Mouse (Mus musculus): ENCODE measurements around the gene Zbtb17. TPM values are rescaled to one million over a fixed set of nuclear protein-coding genes. Genes with fewer than 3 reads are reported as not detected.
A peak's percentile ranks its signal among the peaks of the same experiment; 100 is the strongest.

Zbtb17 gene
- total RNA-seq, 2 experiments from 2014 or later: 29.2 to 32.2 TPM

DNA sequence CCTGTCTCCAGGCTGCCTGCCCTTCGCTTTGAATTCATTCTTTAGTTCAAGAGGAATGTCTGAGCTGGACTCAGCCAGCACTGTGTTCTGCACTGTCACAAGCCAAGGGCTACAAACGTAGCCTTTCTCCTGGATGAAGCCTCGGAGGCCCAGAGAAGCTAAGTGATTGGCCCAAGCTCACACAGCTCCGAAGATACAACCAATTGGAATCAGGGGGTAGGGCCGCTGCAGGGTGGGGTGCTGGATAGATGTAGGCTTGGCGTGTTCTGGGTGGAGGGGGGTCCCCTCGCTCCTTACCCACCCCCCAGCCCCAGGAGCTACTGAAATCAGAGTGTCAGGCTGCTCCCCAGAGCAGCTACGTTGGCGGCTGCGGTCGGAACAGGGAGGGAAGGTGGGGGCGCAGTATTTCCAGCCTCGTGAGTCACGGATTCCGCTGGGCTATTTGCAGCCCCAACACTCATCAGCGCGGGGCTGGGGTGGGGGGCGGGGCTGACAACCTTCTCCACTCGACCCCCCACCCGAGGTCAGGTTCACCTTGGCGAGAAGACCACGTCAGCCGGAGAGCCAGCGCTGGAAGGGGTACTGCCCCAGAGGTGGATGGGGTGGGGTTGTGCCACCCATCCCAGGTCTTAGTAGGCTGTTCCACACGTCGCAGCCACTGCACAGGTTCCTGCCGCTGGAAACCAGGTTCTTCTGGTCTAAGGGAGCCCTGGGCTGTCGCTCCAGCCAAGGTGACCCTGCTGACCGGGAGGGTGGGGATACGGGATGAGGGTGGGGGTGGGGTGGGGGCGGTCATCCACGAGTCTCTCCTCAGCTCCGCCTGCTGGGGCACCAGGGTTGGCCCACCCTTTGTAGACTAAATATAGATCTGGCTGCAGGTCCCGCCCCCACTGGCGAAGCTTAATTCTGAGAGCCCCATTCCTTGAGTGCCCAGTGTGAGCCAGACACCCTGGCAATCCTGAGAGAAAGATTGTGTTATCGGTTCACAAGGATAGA lies 18.7 kb upstream of the Zbtb17 start:
- peak; percentile 78 for DNase-seq (ENCODE audit: low spot score)

GRCm38 (mm10) chr4:141426796-141427745 lies 17.4 kb upstream of the Zbtb17 start:
- DNase-seq (ENCODE audit: low spot score): no peak

- DNase-seq (ENCODE audit: low spot score): no peak
Measured at GRCm38 (mm10) chr4:141427921-141428320, 16.5 kb upstream of the Zbtb17 start.

DNA sequence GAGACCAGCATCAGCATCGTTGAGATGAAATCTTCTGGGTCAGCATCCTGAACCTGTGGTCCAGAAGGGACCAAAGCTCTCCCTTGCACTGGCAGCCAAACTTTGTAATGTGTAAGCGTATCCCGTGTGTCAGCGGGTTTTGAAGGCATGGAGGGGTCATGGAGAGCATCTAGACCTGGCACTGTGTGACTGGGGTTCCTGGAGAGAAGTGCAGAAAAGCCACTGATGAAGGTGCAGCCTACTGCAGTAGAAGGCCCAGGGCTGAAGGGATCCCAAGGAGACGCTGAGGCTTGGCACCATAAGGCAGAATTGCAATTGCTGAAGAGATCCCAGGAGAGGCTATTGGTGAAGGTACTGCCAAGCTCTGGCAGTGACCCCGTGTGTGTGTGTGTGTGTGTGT lies 15.1 kb upstream of the Zbtb17 start:
- peak; percentile 16 for DNase-seq (ENCODE audit: low spot score)

- DNase-seq (ENCODE audit: low spot score): peak; percentile 52
Measured at GRCm38 (mm10) chr4:141429847-141430246, 14.6 kb upstream of the Zbtb17 start.

- DNase-seq (ENCODE audit: low spot score): peak; percentile 81
Measured at GRCm38 (mm10) chr4:141430997-141431396, 13.5 kb upstream of the Zbtb17 start.

- DNase-seq (ENCODE audit: low spot score): no peak
Measured at GRCm38 (mm10) chr4:141432666-141433065, 11.8 kb upstream of the Zbtb17 start.

GRCm38 (mm10) chr4:141433191-141433590 lies 11.3 kb upstream of the Zbtb17 start:
- no peak for DNase-seq (ENCODE audit: low spot score)

GRCm38 (mm10) chr4:141435974-141436373 lies 8.5 kb upstream of the Zbtb17 start, which contains the start of gene Srarp:
Gene Srarp, minus strand, starts transcription at chr4:141436105.
- DNase-seq (ENCODE audit: low spot score): no peak

DNA sequence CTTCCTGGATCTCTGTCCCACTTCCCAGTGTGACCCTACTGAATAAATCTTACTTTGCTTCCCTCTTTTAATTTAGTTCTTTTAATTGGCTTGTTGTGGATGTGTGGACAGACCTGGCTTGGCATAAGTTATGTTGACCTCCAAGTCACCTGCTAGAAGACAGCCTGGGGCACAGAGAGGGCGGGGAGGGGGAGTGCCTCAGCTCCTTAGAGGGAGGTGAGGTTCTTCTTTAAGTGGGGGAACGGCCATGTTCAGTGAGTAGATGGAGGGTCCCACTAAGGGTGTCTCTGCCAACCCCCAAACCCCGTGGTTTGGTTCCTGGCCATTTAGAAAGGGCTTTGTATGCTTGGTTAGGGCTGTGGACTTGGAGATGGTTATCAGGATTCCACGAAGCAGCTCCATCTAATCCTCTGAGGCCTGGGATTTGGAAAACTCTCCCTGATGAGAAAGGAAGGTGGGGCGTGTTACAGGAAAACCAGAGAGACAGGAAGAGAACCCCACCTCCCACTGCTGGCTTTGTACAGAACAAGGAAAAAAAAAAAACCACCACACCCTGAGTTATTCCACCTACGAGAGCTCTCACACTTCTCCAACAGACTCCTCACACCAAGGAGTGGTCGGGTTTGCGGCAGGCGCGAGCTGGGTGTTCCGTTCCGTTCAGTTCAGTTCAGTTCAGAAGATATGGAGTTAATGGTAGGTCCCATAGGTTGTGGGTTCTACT lies 5.2 kb upstream of the Zbtb17 start:
- no peak for DNase-seq (ENCODE audit: low spot score)

GRCm38 (mm10) chr4:141440877-141441276 lies 3.6 kb upstream of the Zbtb17 start:
- no peak for DNase-seq (ENCODE audit: low spot score)

DNA sequence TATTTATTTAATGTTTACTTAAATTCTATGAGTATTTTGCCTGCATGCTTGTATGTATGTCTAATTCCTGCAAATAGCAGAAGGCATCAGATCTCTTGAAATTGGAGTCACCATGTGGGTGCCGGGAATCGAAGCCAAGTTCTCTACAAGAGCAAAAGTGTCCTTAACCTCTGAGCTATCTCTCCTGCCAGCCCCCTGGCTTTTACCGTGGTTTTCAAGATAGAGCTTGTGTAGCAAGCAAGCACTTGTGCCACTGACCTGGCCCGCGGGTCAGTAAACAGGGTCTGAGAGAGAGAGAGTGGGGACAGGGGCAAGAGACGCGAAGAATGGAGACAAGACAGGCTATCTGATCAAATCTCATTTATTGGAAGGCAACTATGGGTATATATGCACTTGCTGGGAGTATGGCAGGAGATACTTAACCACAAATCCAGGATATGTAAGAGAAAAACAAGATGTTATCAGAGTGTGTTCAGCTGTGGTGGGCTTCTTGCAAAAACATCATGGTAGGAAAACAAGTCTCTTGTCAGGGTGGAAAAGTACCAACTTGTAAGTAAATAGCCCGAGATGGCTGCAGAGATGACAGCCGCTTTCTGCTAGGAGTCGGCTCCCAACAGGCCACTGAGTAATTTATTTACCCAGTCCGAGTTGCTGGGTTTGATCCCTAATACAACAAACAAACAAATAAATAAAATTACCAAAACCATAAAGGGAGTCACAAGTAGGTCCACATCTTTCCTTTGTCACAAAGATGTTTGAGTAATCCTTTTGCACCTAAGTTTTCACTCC lies 619 bp upstream of the Zbtb17 start:
- DNase-seq (ENCODE audit: low spot score): no peak

DNA sequence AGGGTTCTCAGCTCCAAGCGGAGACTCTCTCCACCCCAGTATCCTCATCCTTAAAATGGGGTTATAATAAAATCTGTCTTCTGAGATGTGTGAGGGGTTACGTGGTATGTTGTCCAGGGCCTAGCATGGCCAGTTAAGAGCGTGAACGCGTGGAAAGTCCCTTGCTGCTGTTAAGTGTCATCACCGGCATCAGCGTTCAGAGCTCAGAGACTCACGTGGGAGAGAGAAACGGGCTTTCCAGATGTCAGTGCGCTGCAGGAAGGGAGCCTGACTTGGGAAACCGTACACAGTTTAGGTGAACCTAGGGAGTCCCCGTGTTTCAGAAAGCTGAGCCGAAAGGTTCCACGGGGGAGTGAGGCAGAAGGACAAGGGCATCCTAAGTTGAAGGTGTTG lies 870 bp downstream of the Zbtb17 start:
- DNase-seq (ENCODE audit: low spot score): no peak

DNA sequence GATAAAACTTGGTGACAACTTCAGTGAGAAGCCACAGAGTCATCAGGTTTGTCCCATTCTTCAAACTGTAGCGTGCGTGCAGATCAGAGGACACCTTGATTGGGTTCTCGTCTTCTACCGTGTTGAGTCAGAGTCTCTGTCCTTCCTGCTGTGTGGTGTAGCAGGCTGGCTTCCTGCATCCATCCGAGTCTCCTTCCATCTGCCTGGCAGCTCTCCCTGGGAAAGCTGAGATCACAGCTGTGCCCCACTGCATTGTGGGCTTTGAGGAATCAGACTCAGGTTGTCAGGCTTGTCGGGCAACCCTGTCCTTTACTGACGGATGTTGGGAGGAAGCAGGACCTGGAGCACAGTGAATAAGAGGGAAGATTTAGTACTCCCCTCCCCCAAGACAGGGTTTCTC lies 1.8 kb downstream of the Zbtb17 start:
- no peak for DNase-seq (ENCODE audit: low spot score)

DNA sequence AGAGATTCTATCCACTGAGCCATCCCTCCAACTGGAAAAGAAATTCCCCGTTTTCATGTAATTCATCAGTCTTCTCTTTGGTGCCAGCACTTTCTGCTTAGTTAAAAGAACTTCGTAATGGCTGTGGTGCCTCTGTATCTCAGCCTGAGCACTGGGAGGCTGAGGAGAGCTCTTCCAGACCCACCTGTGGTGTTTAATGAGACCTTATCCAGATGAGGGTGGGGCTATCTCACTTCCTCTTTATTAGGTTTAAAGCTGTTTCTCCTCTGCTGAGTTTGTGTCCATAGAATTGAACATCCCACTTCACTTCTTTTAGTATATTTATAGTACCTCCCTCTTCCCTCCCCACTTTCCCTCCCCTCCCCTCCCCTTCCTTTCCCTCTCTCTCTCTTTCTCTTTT lies 6.8 kb downstream of the Zbtb17 start:
- DNase-seq (ENCODE audit: low spot score): no peak

DNA sequence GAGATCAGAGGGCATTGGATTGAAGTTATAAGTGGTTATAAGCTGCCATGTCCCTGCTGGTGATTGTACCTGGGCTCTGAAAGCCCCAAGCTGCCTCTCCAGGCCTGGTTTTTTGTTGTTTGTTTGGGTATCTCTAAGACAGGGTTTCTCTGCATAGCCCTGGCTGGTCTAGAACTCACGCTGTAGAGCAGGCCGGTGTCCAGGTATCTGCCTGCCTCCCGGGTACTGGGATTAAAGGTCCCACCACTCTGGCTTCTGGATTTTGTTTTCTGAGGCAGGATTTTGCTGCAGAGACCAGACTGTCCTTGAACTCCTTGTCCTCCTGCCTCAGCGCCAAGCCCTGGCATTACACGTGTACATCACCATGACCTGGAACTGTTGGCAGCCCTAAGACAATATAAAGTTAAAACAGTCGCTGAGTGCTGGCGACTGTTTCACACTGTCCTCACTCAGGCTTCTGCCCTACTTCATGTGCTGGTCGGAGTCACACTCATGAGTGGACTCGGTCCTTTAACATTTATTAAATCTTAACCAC lies 7.5 kb downstream of the Zbtb17 start:
- no peak for DNase-seq (ENCODE audit: low spot score)

- no peak for DNase-seq (ENCODE audit: low spot score)
Measured at GRCm38 (mm10) chr4:141454581-141455350, 10.3 kb downstream of the Zbtb17 start.

DNA sequence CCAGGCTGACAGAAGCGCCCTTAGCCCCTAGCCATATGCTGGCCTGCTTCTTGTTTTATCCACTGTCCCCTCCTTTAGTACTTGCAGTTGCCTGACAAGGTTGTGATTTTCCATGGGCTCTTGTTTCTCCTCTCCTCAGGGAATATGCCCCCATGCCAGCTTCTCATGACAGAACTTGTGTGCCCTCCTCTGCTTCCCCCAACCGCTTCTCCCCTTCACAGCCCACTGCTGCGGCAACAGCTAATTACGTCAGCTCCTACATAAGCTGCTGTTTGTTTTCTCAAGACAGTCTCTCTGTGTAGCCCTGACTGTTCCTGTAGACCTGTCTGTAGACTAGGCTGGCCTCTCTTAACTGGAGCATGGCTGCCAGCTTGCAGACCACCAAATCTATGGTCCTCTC lies 11.1 kb downstream of the Zbtb17 start:
- DNase-seq (ENCODE audit: low spot score): no peak

DNA sequence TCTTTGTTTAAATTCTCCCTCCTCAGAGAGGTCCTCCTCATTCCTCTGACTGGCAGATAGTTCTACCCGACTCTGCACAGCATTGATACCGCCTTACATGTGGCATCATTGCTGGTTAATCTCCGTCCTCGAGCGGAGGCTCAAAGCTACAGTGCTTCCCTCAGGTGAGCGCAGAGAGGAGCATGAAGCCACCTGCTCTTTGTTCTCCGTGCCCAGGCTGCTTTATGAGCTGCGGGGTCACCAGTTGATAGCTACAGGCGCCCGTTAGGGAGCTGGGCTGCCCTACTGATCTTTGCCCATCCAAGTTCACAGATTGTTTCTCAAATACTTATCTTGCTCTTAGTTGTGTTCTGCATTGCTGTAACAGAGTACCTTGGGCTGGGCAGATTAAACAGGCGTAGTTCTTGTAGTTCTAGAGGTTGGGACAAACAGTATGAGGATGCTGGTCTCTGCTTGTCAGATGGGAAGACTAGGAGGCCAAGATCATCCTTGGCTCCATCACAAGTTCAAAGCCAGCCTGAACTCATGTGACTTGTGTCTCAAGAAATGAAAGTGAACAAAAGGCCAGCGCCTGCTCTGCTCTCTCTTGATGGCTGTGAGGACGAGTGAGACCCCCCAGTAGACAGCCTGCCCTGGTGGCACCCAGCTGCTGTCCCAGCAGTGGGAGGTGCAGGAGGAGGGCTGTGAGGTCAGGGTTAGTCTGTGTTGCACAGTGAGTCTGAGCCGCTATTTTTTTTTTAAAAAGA lies 11.9 kb downstream of the Zbtb17 start:
- DNase-seq (ENCODE audit: low spot score): no peak
